Mouse (Mus musculus): ENCODE data around the gene Numbl.

Numbl gene

GRCm38 (mm10) chr7:27327500-27327899 is 69.3 kb downstream of the Numbl start:
- no peak for DNase-seq

GRCm38 (mm10) chr7:27328161-27328560 is 69.9 kb downstream of the Numbl start:
- DNase-seq, result peak; percentile 37

GRCm38 (mm10) chr7:27328648-27329047 is 70.4 kb downstream of the Numbl start:
- DNase-seq, result peak; percentile 59

- DNase-seq, result peak; percentile 78
Observed at GRCm38 (mm10) chr7:27329326-27329947, 71.2 kb downstream of the Numbl start.

- no peak for DNase-seq
Observed at GRCm38 (mm10) chr7:27329981-27330380, 71.7 kb downstream of the Numbl start.

- peak; percentile 61 for DNase-seq
Observed at GRCm38 (mm10) chr7:27330709-27331540, 72.7 kb downstream of the Numbl start.

GRCm38 (mm10) chr7:27331541-27331851 is 73.3 kb downstream of the Numbl start:
- DNase-seq, result no peak

Measured in cerebellum, adult 9-10 months (tissue).